Mouse (Mus musculus): ENCODE measurements around the gene Mfsd11.
A peak's percentile ranks its signal among the peaks of the same experiment; 100 is the strongest.

Gene Mfsd11

DNA sequence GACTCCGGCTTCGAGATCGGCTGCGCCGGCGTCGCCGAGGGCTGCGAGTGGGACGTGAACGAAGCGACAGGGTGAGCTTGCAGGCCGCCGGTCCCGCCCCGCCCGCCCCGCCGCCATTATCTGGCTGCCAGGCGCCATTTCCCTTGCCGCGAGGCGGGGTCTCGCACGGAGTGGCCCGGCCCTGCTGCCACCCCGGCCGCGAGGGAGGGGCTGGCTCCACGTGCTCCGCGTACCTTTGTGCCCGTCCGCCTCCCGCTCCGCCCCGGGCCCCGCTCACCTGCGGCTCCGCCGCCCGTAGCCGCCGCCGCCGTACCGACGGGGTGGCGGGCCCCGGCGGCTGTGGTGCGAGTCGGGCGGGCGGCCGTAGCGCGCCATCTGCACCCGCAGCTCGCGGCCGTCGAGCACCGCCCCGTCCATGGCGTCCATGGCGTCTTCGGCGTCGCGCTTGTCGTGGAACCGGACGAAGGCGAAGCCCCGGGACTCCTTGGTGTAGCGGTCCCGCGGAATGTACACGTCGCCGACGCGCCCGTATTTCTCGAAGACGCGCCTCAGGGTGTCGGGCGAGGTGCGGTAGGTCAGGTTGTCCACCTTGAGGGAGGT lies at the start of gene Mfsd11:
Gene Mfsd11, plus strand, starts transcription at position 150 of the 600 bp plus-strand sequence.
- DNase-seq (ENCODE audit: low read depth), result no peak

DNA sequence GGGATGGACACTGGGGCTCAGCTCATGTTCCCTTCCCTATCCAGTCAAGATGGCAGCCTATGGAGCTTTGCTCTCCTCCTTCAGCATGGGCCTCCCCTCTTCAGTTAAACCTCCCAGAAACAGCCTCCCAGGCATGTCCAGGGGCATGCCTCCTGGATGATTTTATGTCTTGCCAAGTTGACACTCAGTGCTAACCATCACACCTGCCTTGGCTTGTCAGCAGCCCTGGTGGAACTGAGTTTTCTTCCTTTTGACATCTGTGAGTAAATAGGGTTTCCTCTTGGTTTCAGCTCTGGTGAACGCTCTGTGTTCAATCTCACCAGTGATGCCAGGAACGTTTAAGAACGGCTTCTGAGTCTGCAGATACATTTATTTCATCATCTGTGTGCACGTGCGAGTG lies 49.5 kb upstream of the Mfsd11 start:
- no peak for DNase-seq (ENCODE audit: low read depth)

DNA sequence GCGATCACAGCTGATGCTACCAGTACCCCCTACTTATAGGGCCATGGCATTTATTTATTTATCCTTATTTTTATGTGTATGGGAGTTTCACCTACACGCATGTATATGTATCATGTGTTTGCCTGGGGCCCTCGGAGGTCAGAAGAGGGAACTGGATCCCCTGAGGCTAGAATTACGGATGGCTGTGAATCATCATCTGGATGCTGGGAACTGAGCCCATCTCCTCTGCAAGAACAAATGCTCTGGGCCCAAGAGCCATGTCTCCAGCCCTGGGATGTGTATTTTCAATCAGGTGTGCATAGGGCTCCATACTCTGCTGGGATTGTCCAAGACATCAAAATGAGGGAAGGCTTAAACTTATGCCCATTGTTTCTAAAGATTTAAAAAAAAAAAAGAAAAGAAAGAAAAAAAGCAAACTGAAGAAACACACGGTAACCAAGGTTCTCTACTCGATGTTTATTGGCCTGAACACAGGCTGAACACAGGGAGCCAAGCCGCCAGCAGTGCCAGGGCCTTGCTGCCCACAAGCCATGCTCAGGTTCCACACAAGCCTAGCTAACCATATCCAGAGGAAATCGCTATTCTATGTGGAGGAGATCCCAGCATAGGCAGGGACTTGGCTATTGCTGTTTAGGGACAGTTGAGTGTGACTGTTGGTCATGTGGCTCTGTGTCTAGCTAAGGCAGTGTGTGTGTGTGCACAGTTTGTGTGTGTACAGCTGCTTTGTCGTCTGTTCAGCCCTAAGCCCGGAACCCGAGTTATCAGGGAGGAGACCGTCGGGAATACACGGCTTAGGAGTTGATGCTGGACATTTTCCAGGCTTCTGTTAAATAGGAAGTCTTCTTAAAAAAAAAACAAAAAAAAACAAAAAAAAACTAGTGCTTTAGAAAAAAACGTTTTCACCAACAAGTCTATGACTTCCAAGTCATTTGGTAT lies 45.8 kb upstream of the Mfsd11 start:
- DNase-seq (ENCODE audit: low read depth), result no peak

- no peak for DNase-seq (ENCODE audit: low read depth)
Observed at GRCm38 (mm10) chr11:116807116-116807515, 45.1 kb upstream of the Mfsd11 start.

- DNase-seq (ENCODE audit: low read depth), result no peak
Observed at GRCm38 (mm10) chr11:116807526-116807925, 44.7 kb upstream of the Mfsd11 start.

- DNase-seq (ENCODE audit: low read depth), result peak; percentile 73
Observed at GRCm38 (mm10) chr11:116807938-116808606, 44.2 kb upstream of the Mfsd11 start.

GRCm38 (mm10) chr11:116808811-116809395 lies 43.3 kb upstream of the Mfsd11 start:
- no peak for DNase-seq (ENCODE audit: low read depth)

DNA sequence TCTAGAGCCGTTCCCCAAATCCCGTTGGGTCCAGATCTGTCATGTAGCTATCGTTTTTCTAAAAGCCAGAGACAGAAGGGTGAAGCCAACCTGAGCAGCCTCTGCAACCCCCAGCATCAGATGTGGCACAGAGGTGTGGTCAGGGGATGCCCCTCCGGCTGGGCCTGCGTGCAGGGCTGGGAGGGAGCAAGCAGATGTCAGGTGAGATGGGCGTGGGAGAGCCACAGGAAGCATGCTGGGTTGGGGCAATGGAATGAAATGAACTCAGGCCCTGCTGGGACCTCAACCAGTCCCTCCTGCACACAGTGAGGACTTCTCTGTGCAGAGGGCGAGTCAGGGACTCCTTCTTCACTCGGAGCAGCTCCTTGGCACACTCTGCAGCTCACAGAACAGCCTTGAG lies 42.7 kb upstream of the Mfsd11 start:
- DNase-seq (ENCODE audit: low read depth), result no peak

GRCm38 (mm10) chr11:116810528-116810927 lies 41.7 kb upstream of the Mfsd11 start:
- no peak for DNase-seq (ENCODE audit: low read depth)

DNA sequence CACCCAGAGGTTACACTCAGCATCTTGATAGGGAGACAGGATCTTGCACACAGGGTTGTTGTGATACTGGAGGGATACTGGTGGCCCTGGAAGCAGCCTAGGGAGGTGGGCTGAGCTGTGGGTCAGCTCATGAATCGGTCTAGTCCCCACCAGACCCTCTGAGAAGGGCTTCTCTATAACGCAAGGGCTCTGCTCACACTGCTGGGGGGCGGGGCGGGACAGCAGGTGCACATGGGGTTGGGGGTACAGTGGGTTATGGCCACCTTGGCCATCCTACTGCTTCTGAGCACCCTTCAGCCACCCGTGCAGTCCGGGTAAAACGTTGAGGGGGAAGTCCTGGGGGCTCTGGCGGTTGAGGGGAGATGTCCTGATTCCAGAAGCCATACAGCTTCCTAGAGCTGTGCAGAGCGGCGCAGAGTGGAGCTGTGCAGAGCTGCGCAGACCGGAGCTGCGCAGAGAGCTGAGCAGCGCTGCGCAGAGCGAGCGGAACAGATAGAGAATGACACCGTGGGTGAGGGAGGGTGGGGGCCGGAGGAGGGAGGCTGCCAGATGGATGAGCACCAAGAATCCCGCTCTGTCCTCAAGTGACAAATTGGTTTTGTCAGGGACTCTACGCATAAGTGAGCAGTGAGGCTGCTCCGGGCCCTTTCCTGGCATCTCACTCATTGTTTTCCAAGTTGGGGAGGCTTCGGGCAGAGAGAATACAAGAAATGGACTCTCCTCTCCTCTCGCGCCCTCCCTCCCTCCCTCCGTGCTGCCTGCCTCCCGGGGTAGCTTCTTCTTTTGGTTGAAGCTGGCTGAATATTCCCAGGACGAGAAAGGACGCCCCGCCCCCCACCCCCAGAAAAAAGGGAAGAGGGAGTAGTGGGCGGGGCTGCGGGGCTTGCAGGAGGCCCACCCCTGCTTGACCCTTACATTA lies 41.0 kb upstream of the Mfsd11 start:
- DNase-seq (ENCODE audit: low read depth), result no peak

DNA sequence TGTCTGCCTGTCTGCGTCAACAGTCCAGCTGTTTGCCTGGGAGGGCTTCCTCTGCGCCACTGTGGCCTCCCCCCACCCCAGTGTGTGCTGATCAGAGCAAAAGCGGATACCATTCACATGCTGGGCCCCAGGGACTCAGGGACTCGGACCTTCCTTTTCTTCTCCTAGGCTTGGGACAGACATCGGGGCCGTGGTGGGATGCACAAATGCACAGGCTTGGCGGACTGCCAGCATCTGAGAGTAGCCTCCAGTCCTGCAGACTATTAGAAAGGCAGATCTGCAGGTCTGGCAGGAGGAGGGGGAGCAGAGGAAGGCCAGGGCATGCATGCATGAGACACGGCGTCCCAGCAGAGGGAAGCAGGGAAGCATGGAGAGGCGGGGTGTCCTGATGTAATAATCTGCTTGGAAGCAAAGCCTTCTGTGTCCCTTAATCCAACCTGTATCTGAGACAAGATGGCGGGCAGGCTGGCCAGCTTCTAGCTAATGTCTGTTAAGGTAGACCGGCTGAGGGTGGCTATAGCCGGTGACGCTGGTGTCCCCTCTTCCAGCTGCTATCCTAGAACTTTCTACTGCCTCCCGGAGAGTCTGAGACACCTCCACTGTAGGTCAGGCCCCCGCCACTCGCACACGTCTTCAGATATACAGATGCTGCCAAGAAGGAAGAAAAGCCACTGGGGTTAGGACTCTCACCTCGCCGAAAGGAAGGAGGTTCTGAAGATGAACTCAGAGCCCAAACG lies 39.3 kb upstream of the Mfsd11 start:
- DNase-seq (ENCODE audit: low read depth), result no peak

DNA sequence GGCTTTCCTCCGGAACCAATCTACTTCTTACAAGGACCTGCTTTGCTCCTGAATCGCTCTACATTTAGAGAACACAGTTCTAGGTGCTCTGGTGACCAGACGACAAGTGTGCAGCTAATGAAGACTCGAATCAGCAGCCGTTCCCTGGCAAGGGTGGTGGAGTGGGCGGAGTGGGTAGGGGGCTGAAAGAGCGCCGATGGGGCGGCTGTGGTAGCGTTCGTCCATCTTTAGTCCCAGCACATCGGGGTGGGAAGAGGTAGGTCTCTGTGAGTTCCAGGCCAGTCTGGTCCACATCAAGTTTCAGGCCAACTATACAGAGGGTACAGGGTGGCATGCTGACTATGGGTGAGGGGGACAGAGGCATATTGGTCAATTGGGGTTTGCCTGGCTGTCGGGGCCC lies 38.6 kb upstream of the Mfsd11 start:
- no peak for DNase-seq (ENCODE audit: low read depth)

DNA sequence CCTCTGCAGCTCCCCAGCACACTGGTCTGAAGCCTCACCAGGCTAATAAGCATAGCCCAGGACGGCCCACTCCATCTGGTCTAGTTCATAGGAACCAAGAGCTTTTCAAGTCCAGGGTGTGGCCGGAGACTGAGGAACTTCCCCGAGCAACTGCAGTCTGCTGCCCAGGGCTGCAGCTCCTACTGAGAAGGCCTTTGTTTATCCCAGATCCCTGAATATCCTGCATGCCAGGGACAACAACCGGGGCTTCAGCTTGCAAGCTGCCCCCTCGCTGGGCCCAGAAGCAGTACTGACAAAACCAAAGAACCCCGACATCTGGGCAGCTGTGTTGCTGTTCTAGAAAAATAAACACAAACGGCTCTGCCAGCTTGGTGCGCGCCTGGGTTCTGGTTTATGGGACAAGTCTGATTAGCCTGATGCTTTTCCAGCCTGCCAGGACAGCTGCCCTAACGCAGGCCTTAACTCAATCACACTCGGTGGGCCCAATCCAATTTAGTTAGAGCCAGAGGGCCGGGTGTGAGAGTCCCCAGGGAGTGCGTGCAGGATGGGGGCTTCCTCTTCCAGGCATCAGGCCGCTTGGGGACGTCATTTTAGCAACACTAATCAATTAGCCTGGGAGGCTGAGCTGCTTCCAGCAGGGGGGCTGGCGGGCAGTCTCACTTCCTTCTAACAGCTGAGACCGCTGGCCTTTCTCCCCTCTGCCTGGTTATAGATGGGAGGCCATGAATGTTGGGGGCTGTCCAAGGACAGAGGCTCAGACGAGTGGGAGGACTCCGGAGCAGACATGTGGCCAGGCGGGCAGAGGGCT lies 38.0 kb upstream of the Mfsd11 start:
- peak; percentile 78 for DNase-seq (ENCODE audit: low read depth)

DNA sequence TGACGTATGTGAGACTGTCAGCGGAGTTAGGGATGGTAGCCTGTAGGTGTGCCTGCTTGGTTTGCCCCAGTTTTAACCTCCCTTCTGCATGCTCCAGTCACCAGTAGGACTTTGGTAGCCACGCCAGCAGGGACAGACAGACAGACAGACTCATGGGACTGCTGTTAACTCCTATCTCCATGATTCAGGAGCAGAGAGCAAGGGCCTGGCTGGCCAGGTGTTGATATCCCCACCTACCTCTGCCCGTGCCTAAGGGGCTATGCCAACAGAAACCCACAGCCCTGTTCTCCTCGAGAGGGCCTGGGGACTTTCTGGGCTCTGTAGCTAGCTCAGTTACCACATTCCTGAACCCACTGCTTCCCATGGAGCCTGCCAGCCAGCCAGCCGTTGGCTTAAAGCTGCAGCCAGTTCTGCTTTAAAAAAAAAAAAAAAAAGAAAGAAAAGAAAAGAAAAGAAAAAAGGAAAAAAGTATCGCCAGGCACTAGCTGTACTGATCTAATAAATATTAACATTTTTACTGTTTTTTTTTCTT lies 37.3 kb upstream of the Mfsd11 start:
- DNase-seq (ENCODE audit: low read depth), result peak; percentile 83

- DNase-seq (ENCODE audit: low read depth), result peak; percentile 89
Observed at GRCm38 (mm10) chr11:116816769-116817168, 35.5 kb upstream of the Mfsd11 start.

- no peak for DNase-seq (ENCODE audit: low read depth)
Observed at GRCm38 (mm10) chr11:116817567-116817966, 34.7 kb upstream of the Mfsd11 start.

DNA sequence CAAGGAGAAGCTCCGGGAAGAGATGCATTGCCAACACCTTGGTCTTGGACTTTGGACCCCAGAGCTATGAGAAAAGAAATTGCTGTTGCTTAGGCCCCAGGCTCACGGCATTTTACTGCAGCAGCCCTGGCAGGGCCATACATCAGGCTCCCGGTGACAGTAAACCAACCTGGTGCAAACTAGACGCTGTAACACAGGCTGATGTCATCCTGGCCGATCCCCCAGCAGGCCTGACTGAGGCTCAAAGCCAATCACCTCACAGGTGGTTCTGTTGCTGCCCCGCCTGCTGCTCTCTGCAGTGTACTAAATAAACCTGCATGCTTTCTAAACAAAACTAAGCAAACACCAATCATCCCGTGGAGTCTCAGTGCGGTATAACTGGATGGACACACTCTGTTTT lies 33.5 kb upstream of the Mfsd11 start:
- DNase-seq (ENCODE audit: low read depth), result no peak

GRCm38 (mm10) chr11:116819932-116820593 lies 32.2 kb upstream of the Mfsd11 start:
- DNase-seq (ENCODE audit: low read depth), result no peak

All from fibroblast of lung, adult 2 months (primary cell).